Mouse (Mus musculus) retina, postnatal 1 day (tissue): ENCODE measurements around the gene Tbc1d22a.

Experiments
- DNase-seq: peaks from one replicate; pipeline ENCODE4 v3.0.0-alpha.2; 2012

Tbc1d22a gene

DNA sequence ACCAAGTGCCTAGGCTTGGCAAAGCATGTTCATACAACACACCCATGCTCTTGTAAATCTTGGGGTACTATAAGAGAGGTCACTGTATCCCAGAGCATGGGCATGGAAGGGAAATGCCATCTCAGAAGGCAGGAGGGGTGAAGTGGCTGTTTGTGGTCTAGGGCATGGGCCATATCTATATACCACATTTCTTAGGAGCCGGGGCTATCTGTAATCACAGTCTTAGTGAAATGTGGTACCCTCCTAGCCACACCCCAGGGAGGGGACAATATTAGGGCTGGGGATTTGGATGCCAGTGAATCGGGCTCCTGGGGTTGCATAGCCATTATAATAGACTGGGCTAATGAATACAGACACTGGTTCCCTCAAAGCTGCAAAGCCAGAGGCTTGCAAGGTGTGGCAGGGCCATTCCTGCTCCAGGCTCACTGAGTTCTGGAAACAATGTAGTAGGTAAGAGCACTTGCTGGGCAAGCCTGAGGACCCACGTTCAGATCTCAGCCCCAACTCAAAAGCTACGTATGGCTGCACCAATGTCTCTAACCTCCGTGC lies 197.3 kb downstream of the Tbc1d22a start:
- DNase-seq, result no peak

- peak; percentile 92 for DNase-seq
Measured at GRCm38 (mm10) chr15:86415951-86416350, 201.7 kb downstream of the Tbc1d22a start.

DNA sequence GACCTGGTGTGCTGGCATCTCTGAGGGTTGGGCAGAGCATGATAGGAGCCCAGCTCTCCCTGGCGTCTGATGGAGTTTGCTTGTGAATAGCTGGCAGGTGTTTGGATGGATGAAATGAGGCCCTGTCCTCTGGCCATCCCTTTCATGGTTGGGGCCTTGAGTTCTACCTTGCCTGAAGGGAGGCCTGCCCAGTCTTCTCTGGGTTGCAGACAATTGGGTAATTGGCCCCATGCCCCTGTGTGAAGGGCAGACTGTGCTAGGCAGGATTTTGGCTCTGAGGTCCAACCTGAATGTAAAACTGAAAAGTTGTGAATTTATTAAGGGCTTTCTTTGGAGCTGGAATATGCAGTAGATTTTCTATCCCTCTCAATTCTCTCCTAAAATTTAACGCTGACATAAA lies 204.2 kb downstream of the Tbc1d22a start:
- no peak for DNase-seq

DNA sequence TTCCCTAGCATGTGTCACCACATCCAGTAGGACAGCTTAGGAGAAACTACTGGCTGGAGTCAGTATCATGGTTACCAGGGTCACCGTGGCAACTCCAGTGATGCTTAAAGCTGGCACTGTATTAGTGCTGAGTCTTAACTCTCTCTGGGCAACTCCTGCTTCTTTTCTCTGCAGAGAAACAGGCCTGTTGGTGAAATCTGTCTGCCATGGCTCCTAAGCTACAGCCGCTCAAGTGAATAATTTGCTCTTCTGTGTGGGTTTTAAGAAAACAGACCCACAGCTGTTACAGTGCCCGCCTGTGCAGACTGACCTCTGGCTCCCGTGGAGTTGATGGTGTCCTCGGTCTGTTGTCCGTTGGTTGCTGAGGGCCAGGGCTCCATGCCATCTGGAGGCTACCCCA lies 205.4 kb downstream of the Tbc1d22a start:
- DNase-seq, result peak; percentile 81

- no peak for DNase-seq
Measured at GRCm38 (mm10) chr15:86422858-86423257, 208.6 kb downstream of the Tbc1d22a start.

GRCm38 (mm10) chr15:86423884-86424283 lies 209.6 kb downstream of the Tbc1d22a start:
- no peak for DNase-seq

- no peak for DNase-seq
Measured at GRCm38 (mm10) chr15:86424971-86425370, 210.7 kb downstream of the Tbc1d22a start.

DNA sequence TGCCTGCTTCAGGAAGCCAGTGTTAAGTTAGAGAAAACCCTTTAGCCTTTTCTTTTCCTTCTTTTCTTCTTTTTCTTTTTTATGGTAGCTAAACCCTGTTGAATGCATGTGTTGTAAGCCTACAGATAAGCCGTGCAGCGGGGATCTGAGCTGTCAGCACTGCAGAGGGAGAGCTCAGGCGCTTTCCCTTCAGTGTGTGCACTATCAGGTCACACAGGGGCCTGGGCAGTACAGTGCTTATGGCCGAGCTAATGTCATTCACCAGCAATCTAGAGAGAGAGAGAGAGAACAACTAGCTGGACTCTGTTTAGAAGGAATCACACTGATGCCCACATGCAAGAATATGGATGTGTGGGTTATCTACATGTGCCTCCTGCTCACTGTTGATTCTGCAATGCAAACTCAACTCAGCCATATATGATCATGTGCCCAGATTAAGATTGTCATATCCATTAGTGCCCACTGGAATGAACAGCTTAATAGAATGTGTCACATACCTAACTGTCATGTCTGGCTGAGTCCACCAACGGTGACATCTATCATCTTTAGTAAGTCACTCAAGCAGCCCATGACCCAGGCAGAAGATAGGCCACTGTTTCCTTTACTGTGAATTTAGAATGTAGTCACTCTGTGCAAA lies 212.2 kb downstream of the Tbc1d22a start:
- DNase-seq, result peak; percentile 76

DNA sequence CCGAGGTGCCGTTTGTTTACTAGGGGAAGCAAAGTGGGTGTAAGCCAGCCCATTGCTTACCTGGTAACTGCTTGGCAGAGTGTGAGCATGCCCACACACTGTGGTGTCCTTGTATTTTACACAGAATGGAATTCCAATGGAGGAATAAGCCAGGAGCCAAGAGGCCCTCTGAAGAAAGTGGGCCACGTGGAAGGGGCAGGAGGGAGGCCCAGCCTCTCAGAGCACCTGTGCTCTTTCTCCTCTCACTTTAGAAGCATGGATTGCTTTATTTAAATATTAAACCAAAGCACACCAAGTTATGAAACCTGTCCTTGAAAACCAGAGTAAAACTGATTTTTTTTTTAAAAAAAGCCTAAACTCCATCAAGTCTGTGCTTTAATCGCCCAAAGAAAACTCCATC lies 213.2 kb downstream of the Tbc1d22a start:
- DNase-seq, result no peak

DNA sequence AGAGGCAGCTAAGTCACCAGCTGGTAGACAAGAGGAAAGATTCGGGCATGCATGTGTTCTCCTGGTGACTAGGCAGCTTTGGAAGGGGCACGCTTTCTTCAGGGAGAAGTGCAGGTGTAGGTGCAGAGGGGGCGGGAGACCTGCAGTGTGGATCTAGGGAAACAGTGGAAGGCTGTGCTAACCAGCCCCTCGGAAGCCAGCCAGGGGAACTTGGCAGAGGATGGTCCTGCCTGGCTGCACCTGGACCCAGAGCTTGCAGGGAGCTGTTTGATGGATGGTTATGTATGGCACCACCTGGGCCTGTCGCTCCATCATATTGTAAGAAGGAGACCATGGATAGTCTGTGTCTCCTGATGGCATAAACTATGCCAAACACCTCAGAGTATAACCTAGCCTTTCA lies 214.2 kb downstream of the Tbc1d22a start:
- DNase-seq, result no peak

GRCm38 (mm10) chr15:86429766-86430335 lies 215.6 kb downstream of the Tbc1d22a start:
- DNase-seq, result no peak

GRCm38 (mm10) chr15:86431539-86432080 lies 217.4 kb downstream of the Tbc1d22a start:
- DNase-seq, result no peak

DNA sequence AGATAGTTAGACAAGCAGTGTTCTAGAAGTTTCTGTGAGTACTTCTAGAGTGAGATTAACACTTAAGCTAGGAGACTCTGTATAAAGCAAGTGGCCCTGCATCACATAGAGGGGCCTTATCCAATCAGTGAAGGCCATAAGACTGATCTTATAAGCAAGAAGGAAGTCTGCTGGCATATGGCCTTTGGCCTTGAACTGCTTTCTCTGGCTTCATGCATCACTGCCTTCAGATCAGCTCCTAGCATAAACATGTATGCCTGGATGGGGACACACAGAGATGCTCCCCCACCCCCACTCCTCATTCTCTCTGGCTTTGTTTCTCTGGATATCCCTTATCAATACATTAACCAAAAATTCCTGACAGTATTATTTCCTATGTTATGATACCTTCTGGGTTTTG lies 218.5 kb downstream of the Tbc1d22a start:
- no peak for DNase-seq

- DNase-seq, result no peak
Measured at GRCm38 (mm10) chr15:86433378-86433777, 219.1 kb downstream of the Tbc1d22a start.

- no peak for DNase-seq
Measured at GRCm38 (mm10) chr15:86434241-86434640, 220.0 kb downstream of the Tbc1d22a start.

GRCm38 (mm10) chr15:86437346-86437745 lies 223.1 kb downstream of the Tbc1d22a start:
- DNase-seq, result no peak

DNA sequence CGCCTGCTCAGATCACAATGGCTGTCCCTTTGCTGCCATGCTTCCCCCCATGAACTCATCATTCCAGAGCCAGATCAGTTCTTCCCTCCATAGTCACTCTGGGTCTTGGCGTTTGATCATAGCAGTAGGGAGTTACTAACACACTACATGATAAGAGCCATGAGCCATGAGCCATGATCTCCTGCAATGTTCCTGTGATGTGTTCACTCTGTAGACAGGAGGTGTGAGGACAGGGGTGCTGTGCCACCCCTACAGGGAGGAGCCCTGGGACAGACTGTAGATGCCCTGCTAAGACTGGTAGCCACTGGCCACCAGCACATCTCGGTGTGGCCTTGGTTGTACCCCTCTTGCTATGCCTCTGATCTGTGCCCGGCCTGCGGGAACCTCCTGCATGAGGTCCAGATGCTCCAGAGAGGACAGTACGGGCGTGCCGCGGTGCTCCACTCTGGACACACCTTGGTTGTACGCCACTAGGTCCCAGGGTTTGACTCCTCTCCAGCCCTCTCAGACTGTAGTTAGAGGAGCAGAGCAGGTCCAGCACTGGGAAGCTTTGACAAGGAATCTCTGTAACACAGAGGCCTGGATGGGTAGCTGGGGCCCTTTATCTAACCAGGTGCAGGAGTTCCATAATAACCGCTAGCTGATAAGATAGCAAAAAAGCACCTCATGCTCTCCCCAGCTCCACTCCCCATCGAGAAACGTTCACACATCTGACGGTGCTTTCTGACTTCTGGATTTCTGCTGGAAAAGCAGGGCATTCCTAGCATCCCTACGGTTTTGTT lies 224.9 kb downstream of the Tbc1d22a start:
- DNase-seq, result no peak

DNA sequence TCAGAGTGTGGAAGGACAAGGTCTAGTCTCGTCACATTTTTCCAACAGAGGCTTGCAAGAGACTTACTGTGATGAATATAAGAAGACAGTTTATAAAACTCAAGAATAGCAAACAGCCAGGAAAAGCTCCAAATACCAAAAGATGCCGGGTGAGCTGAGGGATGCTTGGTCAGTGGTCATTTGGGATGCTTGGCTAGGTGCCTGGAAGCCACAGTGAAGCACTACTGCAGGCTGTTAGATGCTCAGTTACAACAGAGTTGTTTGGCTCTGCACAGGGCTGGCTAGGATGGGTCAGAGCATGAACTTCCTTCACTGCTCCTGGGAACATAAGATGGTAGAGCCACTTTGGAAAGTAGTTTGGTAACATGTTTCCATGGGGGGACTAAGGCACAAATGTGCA lies 230.0 kb downstream of the Tbc1d22a start:
- DNase-seq, result no peak

- no peak for DNase-seq
Measured at GRCm38 (mm10) chr15:86446064-86446463, 231.8 kb downstream of the Tbc1d22a start.

GRCm38 (mm10) chr15:86447251-86447650 lies 233.0 kb downstream of the Tbc1d22a start:
- DNase-seq, result no peak

GRCm38 (mm10) chr15:86449236-86449635 lies 235.0 kb downstream of the Tbc1d22a start:
- DNase-seq, result no peak

DNA sequence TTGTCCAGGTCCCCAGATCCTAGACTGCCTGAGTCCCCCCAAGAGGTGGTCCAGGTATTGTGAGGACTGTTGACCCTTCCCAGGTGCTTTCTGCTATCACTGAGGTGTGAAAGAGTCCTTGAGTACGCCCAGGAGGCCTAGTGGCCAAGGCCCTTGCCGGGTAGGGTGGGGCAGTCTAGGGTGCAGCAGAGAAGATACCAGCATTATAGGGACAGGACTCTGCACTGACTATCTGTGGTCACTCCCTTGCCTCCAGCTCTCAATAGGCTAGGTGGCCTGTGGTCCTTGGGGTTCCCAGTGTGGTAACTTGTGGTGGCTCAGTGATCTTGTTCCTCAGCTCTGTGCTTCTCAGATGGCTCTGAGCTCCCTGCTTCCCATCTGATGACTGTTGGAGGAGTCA lies 235.5 kb downstream of the Tbc1d22a start:
- no peak for DNase-seq

DNA sequence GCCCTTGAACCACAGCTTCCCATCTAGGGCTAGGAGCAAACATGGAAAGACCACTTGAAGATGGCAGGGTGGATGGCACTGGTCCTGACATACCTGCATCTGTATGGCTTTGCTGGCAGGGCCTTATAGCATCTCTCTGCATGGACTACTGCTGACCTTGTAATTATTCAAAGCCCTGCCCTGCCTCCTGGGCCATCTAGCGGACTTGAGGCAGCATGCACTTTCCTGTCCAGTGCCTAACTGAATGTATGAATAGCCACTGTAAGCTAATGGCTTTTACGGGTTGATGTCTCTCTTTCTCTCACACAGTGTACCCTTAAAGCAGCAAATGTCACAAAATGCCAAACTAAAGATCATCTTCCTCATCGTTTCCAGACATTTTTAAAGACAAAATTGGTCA lies 245.2 kb downstream of the Tbc1d22a start:
- DNase-seq, result peak; percentile 34

- no peak for DNase-seq
Measured at GRCm38 (mm10) chr15:86462636-86463035, 248.4 kb downstream of the Tbc1d22a start.
